Mouse (Mus musculus): ENCODE data around the gene Ttll5.

DNA sequence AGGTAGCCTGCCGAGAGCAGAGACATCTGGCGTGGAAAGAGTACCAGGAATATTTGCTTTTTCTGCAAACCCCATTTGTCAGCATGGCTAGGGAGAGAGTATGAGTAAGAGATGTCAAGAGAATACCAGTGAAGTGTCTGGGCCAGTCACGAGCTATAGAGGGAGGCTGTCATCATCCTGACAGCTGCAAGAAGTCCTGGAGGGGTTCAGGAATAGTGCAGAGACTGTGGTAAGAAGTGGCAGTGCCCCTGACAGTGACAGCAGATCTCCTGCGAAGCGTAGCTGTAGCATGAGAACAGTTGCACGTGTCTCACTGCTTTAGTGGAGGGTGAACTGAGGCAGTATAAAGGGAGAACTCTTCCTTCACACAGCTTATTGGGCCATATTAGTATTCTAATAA, 197.1 kb downstream of the Ttll5 start:
- TF ChIP-seq BHLHE40 (IDR thresholded peaks at IDR 0.05; ENCODE audit: borderline replicate concordance, low read depth, low read length) = no peak
- no peak for TF ChIP-seq UBTF (IDR thresholded peaks at IDR 0.05; ENCODE audit: borderline replicate concordance, insufficient read depth, low read depth, low read length)
- no peak for TF ChIP-seq ZC3H11A (IDR thresholded peaks at IDR 0.05; ENCODE audit: low read depth, low read length)
- TF ChIP-seq USF1 (IDR thresholded peaks at IDR 0.05; ENCODE audit: low read depth, low read length) = no peak
